Mouse (Mus musculus) small intestine, adult 2 months (tissue): ENCODE data around the gene Rnf2.

Experiments used
- CTCF ChIP-seq: fragments of 200-500 bp; IDR thresholded peaks from 2 replicates; pipeline ENCODE4 v1.5.1; 2012; ENCODE audit warnings: low read depth, mild to moderate bottlenecking, control low read depth, inconsistent platforms, low read length, moderate library complexity, mixed read lengths; ENCODE audit not compliant: insufficient replicate concordance, insufficient read length; ENCODE audit errors: extremely low read depth
- POLR2A ChIP-seq: fragments of 200-500 bp; IDR thresholded peaks from 2 replicates; pipeline ENCODE4 v1.6.1; 2012; ENCODE audit warnings: low read depth, mild to moderate bottlenecking, control low read depth, inconsistent platforms, low read length, moderate library complexity

DNA sequence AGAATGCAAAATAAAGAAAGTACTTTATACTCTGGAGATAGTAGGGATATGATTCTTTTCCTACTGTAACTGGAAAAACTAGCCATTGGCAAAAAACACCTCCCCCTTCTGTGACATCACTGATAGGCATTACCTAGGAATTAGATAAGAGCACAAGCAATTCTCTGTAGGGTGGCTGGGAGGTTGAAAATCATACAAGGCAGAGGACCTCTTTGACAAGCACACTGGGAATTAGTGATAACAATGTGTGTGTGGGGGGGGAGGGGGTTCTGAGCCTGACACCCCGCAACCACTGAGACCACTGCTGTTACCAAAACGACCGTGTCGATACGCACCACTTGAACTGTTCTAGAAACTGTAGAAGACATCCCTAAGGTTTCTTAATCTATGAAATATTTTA, 16.0 kb downstream of the Rnf2 start:
- no peak for TF ChIP-seq CTCF
- TF ChIP-seq POLR2A, result no peak
